Mouse (Mus musculus): ENCODE data around the gene Mbtps2. TPM values are rescaled to one million over a fixed set of nuclear protein-coding genes. Genes with fewer than 3 reads are reported as not detected.
A peak's percentile ranks its signal among the peaks of the same experiment; 100 is the strongest.

Gene Mbtps2
- 10 to 100 TPM; 28.1 to 30.1 TPM for total RNA-seq (2021)
- long read RNA-seq, experiment 1, full-length matches to known transcripts = 11 of 30 reads
- long read RNA-seq, experiment 1, partial matches to known transcripts = 1 of 30 reads
- long read RNA-seq, experiment 1, other reads (novel, unspliced or antisense) = 18 of 30 reads
- long read RNA-seq, experiment 2, full-length matches to known transcripts = 4 of 12 reads
- long read RNA-seq, experiment 2, partial matches to known transcripts = 5 of 12 reads
- long read RNA-seq, experiment 2, other reads (novel, unspliced or antisense) = 3 of 12 reads

GRCm38 (mm10) chrX:157598186-157598996 is at the start of gene Mbtps2:
Gene Mbtps2, minus strand, starts transcription at chrX:157598715.
- peak; percentile 59 to 60 for DNase-seq (ENCODE audit: low spot score in 2 of 2)
- intact Hi-C loops (cut with DNase I) = no loop called here

DNA sequence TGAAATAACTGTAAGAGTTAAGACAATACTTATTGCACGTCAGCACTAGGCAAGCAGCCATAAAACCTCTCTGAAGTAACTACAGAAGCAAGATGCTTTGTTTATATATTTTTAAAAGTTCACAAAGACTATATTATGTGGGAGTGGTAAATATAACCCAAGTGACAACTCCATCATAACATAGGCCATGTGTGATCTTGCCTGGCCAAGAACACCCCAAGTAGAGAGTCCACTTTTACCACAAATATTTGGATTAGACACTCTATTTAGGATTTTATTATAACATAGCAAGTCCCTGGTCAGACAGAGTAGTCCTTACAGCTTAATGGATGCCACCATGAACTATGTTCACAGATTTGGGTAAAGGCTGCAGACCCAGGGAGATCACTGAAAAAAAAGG is 47.9 kb upstream of the Mbtps2 start:
- intact Hi-C loops (cut with DNase I) = loop anchor here (10.0 kb wide), 1 partner anchor 182 kb away; no protein-coding TSS in a partner anchor
- DNase-seq (ENCODE audit: low spot score in 2 of 2) = no peak

- DNase-seq (ENCODE audit: low spot score in 2 of 2) = no peak
- intact Hi-C loops (cut with DNase I) = loop anchor here (10.0 kb wide), 1 partner anchor 180 kb away; no protein-coding TSS in a partner anchor
Observed at GRCm38 (mm10) chrX:157644700-157645099, 46.2 kb upstream of the Mbtps2 start.

GRCm38 (mm10) chrX:157644300-157644699 is 45.8 kb upstream of the Mbtps2 start:
- peak; percentile 18 to 57 for DNase-seq (ENCODE audit: low spot score in 2 of 2)
- intact Hi-C loops (cut with DNase I) = loop anchor here (10.0 kb wide), 1 partner anchor 179 kb away; no protein-coding TSS in a partner anchor

DNA sequence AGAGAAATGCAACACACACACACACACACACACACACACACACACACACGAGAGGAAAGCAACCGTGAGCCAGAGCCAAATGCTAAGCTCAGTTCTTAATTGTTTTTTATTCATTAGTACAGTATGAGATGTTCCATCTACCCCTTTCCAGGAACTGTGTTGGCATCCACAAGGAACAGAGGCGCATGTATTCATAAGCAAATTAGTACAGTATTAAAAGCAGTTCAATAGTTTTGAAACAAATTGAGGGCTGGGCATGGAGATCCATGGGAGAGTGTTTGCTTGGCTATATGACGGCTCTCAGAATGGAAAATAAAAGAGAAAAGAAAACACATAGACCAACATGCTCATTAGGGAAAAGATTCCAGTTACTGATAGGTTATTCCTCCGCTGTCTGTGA is 44.3 kb upstream of the Mbtps2 start:
- DNase-seq (ENCODE audit: low spot score in 2 of 2) = no peak
- intact Hi-C loops (cut with DNase I) = loop anchor here (10.0 kb wide), 1 partner anchor 178 kb away; no protein-coding TSS in a partner anchor

DNA sequence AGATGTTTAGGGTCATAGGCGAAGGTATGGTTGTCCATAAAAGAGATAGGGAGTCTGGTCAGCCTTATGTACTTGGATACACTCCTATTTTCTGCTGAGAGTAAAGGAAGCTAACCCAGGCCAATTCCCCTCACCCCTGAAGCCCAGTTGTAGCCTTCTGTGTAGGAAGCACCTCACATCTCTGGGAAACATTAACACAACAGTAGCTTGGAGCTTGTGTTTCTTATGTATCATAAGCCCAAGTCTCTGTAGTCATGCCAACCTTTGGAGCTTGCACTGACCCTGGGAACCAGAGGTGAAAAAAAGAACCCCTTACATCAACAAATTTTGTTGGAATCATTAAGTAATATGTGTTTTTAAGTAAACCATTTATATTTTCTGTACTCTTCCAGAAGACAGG is 38.7 kb upstream of the Mbtps2 start:
- no peak for DNase-seq (ENCODE audit: low spot score in 2 of 2)
- intact Hi-C loops (cut with DNase I) = no loop called here

GRCm38 (mm10) chrX:157633676-157634414 is 35.3 kb upstream of the Mbtps2 start:
- no peak for DNase-seq (ENCODE audit: low spot score in 2 of 2)
- intact Hi-C loops (cut with DNase I) = no loop called here

- DNase-seq (ENCODE audit: low spot score in 2 of 2) = no peak
- intact Hi-C loops (cut with DNase I) = no loop called here
Observed at GRCm38 (mm10) chrX:157630341-157630740, 31.8 kb upstream of the Mbtps2 start.

- DNase-seq (ENCODE audit: low spot score in 2 of 2) = peak in 1 of 2 experiments; percentile 12
- intact Hi-C loops (cut with DNase I) = no loop called here
Observed at GRCm38 (mm10) chrX:157612894-157613293, 14.4 kb upstream of the Mbtps2 start.

- intact Hi-C loops (cut with DNase I) = no loop called here
- peak; percentile 26 to 37 for DNase-seq (ENCODE audit: low spot score in 2 of 2)
Observed at GRCm38 (mm10) chrX:157601450-157601849, 2.9 kb upstream of the Mbtps2 start.

DNA sequence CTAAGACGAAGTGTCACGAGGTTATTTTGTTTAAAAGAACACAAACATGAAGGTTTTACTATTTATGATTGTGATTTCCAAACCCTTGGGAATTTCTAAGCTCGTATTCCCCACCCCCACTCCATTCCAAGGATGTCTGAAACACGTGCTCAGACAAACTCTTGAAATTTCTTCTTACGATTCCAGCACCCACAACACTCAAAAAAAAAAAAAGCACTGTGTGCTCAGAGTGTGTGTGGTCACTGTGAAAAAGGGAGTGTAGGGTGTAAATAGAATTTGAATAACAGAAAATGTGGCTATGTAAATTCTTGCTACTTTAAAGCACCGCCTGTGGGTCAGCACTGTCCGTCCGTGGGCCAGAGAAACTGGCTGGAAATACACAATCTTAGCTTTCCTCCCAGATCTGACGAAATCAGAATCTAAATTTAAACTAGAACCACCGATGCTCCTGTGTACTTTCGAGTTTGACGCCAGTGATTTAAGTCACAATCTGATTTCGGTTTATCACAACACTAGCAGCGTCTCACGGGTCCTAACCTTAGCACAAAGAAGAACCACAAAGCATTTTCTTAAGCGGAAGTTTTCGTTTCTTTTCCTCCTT is 830 bp downstream of the Mbtps2 start:
- intact Hi-C loops (cut with DNase I) = no loop called here
- DNase-seq (ENCODE audit: low spot score in 2 of 2) = no peak

DNA sequence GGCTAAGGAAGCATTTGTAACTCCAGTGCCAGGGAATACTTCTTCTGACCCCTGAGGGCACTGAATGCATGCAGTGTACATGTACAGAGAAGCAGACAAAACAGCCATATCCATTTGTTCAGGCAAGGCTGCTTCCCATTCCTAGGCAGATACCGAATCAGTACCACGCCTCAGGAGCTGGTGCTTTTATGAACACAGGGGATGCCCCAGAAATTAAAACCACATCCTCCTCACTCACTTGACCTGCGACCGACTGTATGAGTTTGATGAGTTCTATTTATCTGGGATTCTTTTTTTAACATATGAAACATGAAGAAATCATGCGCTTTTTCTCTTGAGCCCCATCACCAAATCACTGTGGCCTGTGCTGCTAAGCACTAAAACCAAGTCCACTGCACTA is 1.7 kb downstream of the Mbtps2 start:
- DNase-seq (ENCODE audit: low spot score in 2 of 2) = no peak
- intact Hi-C loops (cut with DNase I) = no loop called here

GRCm38 (mm10) chrX:157595927-157596326 is 2.6 kb downstream of the Mbtps2 start:
- intact Hi-C loops (cut with DNase I) = no loop called here
- no peak for DNase-seq (ENCODE audit: low spot score in 2 of 2)

- intact Hi-C loops (cut with DNase I) = no loop called here
Observed at GRCm38 (mm10) chrX:157594606-157595005, 3.9 kb downstream of the Mbtps2 start.

DNA sequence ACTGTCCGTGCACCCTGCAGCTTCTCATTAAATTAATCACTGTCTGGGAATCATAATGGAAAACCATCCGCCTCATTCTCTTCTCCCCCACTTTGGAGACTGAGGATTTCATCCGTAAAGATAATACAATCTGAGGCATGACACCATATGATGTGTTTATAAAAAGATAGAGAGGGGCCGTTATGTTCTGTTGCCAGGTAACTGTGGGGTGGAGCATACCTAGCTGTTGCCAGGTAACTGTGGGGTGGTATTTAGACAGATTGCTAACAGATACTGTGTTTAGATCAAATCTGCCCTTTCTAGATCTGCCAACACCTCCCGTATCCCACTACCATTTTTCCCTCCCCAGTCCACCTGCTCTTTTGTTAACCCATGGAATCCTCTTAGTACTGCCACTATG is 11.5 kb downstream of the Mbtps2 start:
- DNase-seq (ENCODE audit: low spot score in 2 of 2) = no peak
- intact Hi-C loops (cut with DNase I) = no loop called here

More at GRCm38 (mm10) chrX:157594606-157595005, 3.9 kb downstream of the Mbtps2 start:
- no peak for DNase-seq (ENCODE audit: low spot score in 2 of 2)

GRCm38 (mm10) chrX:157586397-157586796 is 12.1 kb downstream of the Mbtps2 start:
- intact Hi-C loops (cut with DNase I) = no loop called here
- no peak for DNase-seq (ENCODE audit: low spot score in 2 of 2)

DNA sequence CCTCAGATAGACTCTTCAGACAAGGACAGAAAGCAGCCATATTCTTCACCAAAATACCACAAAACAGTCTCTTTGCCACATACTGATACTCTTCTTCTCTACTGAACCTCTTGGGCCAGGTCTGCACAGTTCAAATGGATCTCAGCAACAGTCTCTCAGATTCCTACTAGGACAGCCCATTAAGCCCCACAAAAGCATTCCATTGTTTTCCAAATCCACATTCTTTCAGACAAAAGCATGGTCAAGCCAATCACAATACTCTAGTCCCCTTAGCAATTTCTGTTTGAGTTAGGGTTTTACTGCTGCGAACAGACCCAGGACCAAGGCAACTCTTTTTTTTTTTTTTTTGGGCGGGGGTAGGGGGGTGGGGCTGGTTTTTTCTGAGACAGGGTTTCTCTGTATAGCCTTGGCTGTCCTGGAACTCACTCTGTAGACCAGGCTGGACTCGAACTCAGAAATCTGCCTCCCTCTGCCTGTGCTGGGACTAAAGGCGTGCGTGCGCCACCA is 19.4 kb downstream of the Mbtps2 start:
- DNase-seq (ENCODE audit: low spot score in 2 of 2) = no peak
- intact Hi-C loops (cut with DNase I) = no loop called here

GRCm38 (mm10) chrX:157574683-157575082 is 23.8 kb downstream of the Mbtps2 start:
- intact Hi-C loops (cut with DNase I) = no loop called here
- no peak for DNase-seq (ENCODE audit: low spot score in 2 of 2)

- intact Hi-C loops (cut with DNase I) = no loop called here
- DNase-seq (ENCODE audit: low spot score in 2 of 2) = no peak
Observed at GRCm38 (mm10) chrX:157568840-157569239, 29.7 kb downstream of the Mbtps2 start, which contains the start of gene Yy2. Gene Yy2, minus strand, starts transcription at chrX:157568985.
